Mouse (Mus musculus) cortical plate, adult 2 months (tissue): ENCODE measurements at regions not wholly inside any gene's neighbourhood (a gene's known extent, or its start where the extent isn't known, plus 50 kb on each side); places are given as distances from the start of the nearest gene placed in this dataset.

Source experiments
- H3K27ac ChIP-seq: fragments of 200-500 bp; 2 replicates; pipeline ENCODE4 v1.5.1; 2012; ENCODE audit warnings: low read length, control low read depth, inconsistent platforms; ENCODE audit not compliant: insufficient read depth
- H3K4me1 ChIP-seq: fragments of 200-500 bp; 2 replicates; pipeline ENCODE4 v1.6.1; 2011; ENCODE audit warnings: low read length; ENCODE audit not compliant: control insufficient read depth, insufficient read depth
- H3K4me3 ChIP-seq: fragments of 200-500 bp; 2 replicates; pipeline ENCODE4 v1.5.1; 2011; ENCODE audit warnings: mild to moderate bottlenecking, low read length, control low read depth; ENCODE audit not compliant: insufficient read depth
- CTCF ChIP-seq: fragments of 200-500 bp; IDR thresholded peaks from 2 replicates; pipeline ENCODE4 v1.5.1; 2011; ENCODE audit warnings: mild to moderate bottlenecking, control low read depth, low read length; ENCODE audit not compliant: insufficient read depth; ENCODE audit errors: extremely low read depth
- POLR2A ChIP-seq: fragments of 200-500 bp; IDR thresholded peaks from 2 replicates; pipeline ENCODE4 v1.6.1; 2011; ENCODE audit warnings: mild to moderate bottlenecking, low read length, control low read depth; ENCODE audit not compliant: insufficient read depth; ENCODE audit errors: extremely low read depth

GRCm38 (mm10) chr1:71986047-71986446 is 226.1 kb downstream of the Mreg start:
- TF ChIP-seq CTCF (no peak), POLR2A (no peak)
- no peak overlapping the region for H3K27ac ChIP-seq

GRCm38 (mm10) chr1:71983786-71984185 is 228.3 kb downstream of the Mreg start:
- TF ChIP-seq CTCF: 0 out of 2 replicates have a peak, but pooled peaks have one; percentile 4
- TF ChIP-seq POLR2A: no peak

More at GRCm38 (mm10) chr1:71986047-71986446, 226.1 kb downstream of the Mreg start:
- Histone ChIP-seq H3K4me1 (no peaks in the 10 kb centered on the region), H3K4me3 (no peak overlapping the region)

GRCm38 (mm10) chr1:71982423-71983262 is 229.5 kb downstream of the Mreg start:
- TF ChIP-seq CTCF (no peak), POLR2A (no peak)
- Histone ChIP-seq H3K4me3 (no peak overlapping the region), H3K4me1 (no peaks in the 10 kb centered on the region), H3K27ac (no peak overlapping the region)

More at GRCm38 (mm10) chr1:71983786-71984185, 228.3 kb downstream of the Mreg start:
- Histone ChIP-seq H3K4me3 (no peak overlapping the region), H3K27ac (no peak overlapping the region), H3K4me1 (no peaks in the 10 kb centered on the region)

- H3K4me1 ChIP-seq: no peaks in the 10 kb centered on the region
- H3K27ac ChIP-seq: no peak overlapping the region
- no peak overlapping the region for H3K4me3 ChIP-seq
- TF ChIP-seq CTCF (no peak), POLR2A (no peak)
Observed at GRCm38 (mm10) chr1:71980624-71981023, 231.5 kb downstream of the Mreg start.

GRCm38 (mm10) chr1:71979261-71979660 is 232.8 kb downstream of the Mreg start:
- no peaks in the 10 kb centered on the region for H3K4me1 ChIP-seq
- no peak overlapping the region for H3K27ac ChIP-seq
- no peak overlapping the region for H3K4me3 ChIP-seq
- TF ChIP-seq POLR2A: no peak
- no peak for TF ChIP-seq CTCF

GRCm38 (mm10) chr1:71977361-71977760 is 234.7 kb downstream of the Mreg start:
- no peak overlapping the region for H3K27ac ChIP-seq
- TF ChIP-seq CTCF: no peak
- no peak for TF ChIP-seq POLR2A
- H3K4me3 ChIP-seq: no peak overlapping the region
- H3K4me1 ChIP-seq: no peaks in the 10 kb centered on the region

GRCm38 (mm10) chr1:71974715-71975114 is 237.4 kb downstream of the Mreg start:
- no peak overlapping the region for H3K4me3 ChIP-seq
- no peak for TF ChIP-seq POLR2A
- TF ChIP-seq CTCF: no peak
- no peaks in the 10 kb centered on the region; the same call in 1 of the 2 replicates for H3K4me1 ChIP-seq
- H3K27ac ChIP-seq: no peak overlapping the region

GRCm38 (mm10) chr1:71971943-71972342 is 240.2 kb downstream of the Mreg start:
- TF ChIP-seq POLR2A (no peak), CTCF (no peak)
- no peaks in the 10 kb centered on the region; the same call in 1 of the 2 replicates for H3K4me1 ChIP-seq

GRCm38 (mm10) chr1:71970771-71971170 is 241.3 kb downstream of the Mreg start:
- H3K4me3 ChIP-seq: no peak overlapping the region
- TF ChIP-seq POLR2A: no peak
- no peak for TF ChIP-seq CTCF
- H3K4me1 ChIP-seq: no peaks in the 10 kb centered on the region; the same call in 1 of the 2 replicates
- H3K27ac ChIP-seq: no peak overlapping the region

More at GRCm38 (mm10) chr1:71971943-71972342, 240.2 kb downstream of the Mreg start:
- Histone ChIP-seq H3K4me3 (no peak overlapping the region), H3K27ac (no peak overlapping the region)
